Mouse (Mus musculus) thymus, adult 2 months (tissue): Measurements from ENCODE around the gene Polr2a. TPM values are rescaled to one million over a fixed set of nuclear protein-coding genes. Genes with fewer than 3 reads are reported as not detected.
A peak's percentile ranks its signal among the peaks of the same experiment; 100 is the strongest.

Experiments
- DNase-seq: peaks from one replicate; pipeline ENCODE4 v3.0.0; 2021
- H3K27ac ChIP-seq: fragments of 200-500 bp; 2 replicates; pipeline ENCODE4 v1.5.1; 2012; ENCODE audit warnings: low read length, control low read depth; ENCODE audit not compliant: control insufficient read depth, insufficient read depth
- H3K27me3 ChIP-seq: fragments of 200-500 bp; 2 replicates; pipeline ENCODE4 v1.6.1; 2012; ENCODE audit warnings: mild to moderate bottlenecking, low read length, moderate library complexity, mixed read lengths; ENCODE audit not compliant: control insufficient read depth, insufficient read depth
- H3K36me3 ChIP-seq: fragments of 200-500 bp; 2 replicates; pipeline ENCODE4 v1.6.1; 2012; ENCODE audit warnings: mild to moderate bottlenecking, low read length, moderate library complexity; ENCODE audit not compliant: control insufficient read depth, insufficient read depth
- H3K4me1 ChIP-seq: fragments of 200-500 bp; replicated peaks from 2 replicates; pipeline ENCODE4 v1.6.1; 2012; ENCODE audit warnings: low read length; ENCODE audit not compliant: control insufficient read depth, insufficient read depth
- H3K4me3 ChIP-seq: fragments of 200-500 bp; 2 replicates; pipeline ENCODE4 v1.5.1; 2012; ENCODE audit warnings: mild to moderate bottlenecking, low read length, control low read depth, moderate library complexity; ENCODE audit not compliant: control insufficient read depth, insufficient read depth
- CTCF ChIP-seq: fragments of 200-500 bp; IDR thresholded peaks from 2 replicates; pipeline ENCODE4 v1.5.1; 2012; ENCODE audit warnings: mild to moderate bottlenecking, control low read depth, low read length, moderate library complexity, borderline replicate concordance; ENCODE audit not compliant: control insufficient read depth, poor library complexity, insufficient read depth; ENCODE audit errors: extremely low read depth
- POLR2A ChIP-seq: fragments of 200-500 bp; IDR thresholded peaks from 2 replicates; pipeline ENCODE4 v1.6.1; 2012; ENCODE audit warnings: mild to moderate bottlenecking, low read length, control low read depth, moderate library complexity; ENCODE audit not compliant: control insufficient read depth, poor library complexity, insufficient read depth; ENCODE audit errors: extremely low read depth
- WGBS: fragments of 180-500 bp; shearing (Covaris S2); methylation state at CpG from one replicate; pipeline ENCODE4 v1.1.7; 2018; 5-methylcytosine and 5-hydroxymethylcytosine counted together
- polyA plus RNA-seq: library from polyadenylated mRNA; depleted of rRNA; stranded (reverse); fragments of >200 nt; gene quantifications from 2 replicates; pipeline ENCODE4 v1.2.3, GENCODE M21; 2012

Gene Polr2a
- polyA plus RNA-seq, 1 experiment, result 113 TPM

- WGBS, result 81% methylated on average over 5 of the region's 5 CpGs
- no peak for DNase-seq
Observed at GRCm38 (mm10) chr11:69698574-69698973, 59.9 kb downstream of the Polr2a start.

GRCm38 (mm10) chr11:69697396-69697795, 61.0 kb downstream of the Polr2a start:
- DNase-seq, result no peak

More at GRCm38 (mm10) chr11:69698574-69698973, 59.9 kb downstream of the Polr2a start:
- TF ChIP-seq POLR2A (no peak), CTCF (no peak)
- no peak overlapping the region for H3K27ac ChIP-seq
- peaks cover 3% of the 10 kb centered on the region; the same call in 1 of the 2 replicates for H3K27me3 ChIP-seq
- H3K4me1 ChIP-seq, result no peaks in the 10 kb centered on the region
- no peak overlapping the region for H3K4me3 ChIP-seq
- H3K36me3 ChIP-seq, result no peaks in the 10 kb centered on the region

GRCm38 (mm10) chr11:69695361-69696181, 62.9 kb downstream of the Polr2a start, which contains the start of the genes Tnfsf12 and Tnfsfm13:
TSS of gene Tnfsf12 (minus strand) at chr11:69695849.
TSS of gene Tnfsfm13 (minus strand) at chr11:69696098.
- Histone ChIP-seq H3K27ac (no peak within 1 kb of the TSS), H3K4me1 (no peaks in the 10 kb centered on the region)
- WGBS, result 22% methylated on average over 40 of the region's 41 CpGs

More at GRCm38 (mm10) chr11:69697396-69697795, 61.0 kb downstream of the Polr2a start:
- Histone ChIP-seq H3K4me3 (no peak overlapping the region), H3K36me3 (no peaks in the 10 kb centered on the region), H3K27me3 (peaks cover 3% of the 10 kb centered on the region; the same call in 1 of the 2 replicates), H3K27ac (no peak overlapping the region), H3K4me1 (no peaks in the 10 kb centered on the region)
- WGBS, result 90% methylated on average over 3 of the region's 3 CpGs
- TF ChIP-seq POLR2A (no peak), CTCF (no peak)

DNA sequence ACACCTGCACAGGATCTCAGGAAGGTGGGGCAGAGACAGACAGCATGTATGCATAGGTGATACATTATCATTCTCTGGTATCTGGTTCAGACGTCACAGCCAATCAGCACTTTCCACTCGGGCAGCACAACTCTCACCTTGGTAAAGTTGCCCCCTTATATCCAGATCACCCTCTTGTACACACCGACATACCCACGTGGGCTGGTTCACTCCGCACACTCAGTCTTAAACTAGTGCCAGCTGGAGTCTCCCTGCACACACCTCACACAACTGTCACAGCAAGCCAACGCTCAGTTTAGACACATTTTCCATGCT, 63.4 kb downstream of the Polr2a start:
- Histone ChIP-seq H3K27me3 (peaks cover 3% of the 10 kb centered on the region; the same call in 1 of the 2 replicates), H3K36me3 (no peaks in the 10 kb centered on the region), H3K4me1 (no peaks in the 10 kb centered on the region), H3K27ac (no peak overlapping the region), H3K4me3 (peak overlapping the region; percentile 34; the same call in 1 of the 2 replicates)
- WGBS, result 73% methylated on average over 6 of the region's 6 CpGs
- no peak for DNase-seq
- TF ChIP-seq POLR2A (no peak), CTCF (no peak)

More at GRCm38 (mm10) chr11:69695361-69696181, 62.9 kb downstream of the Polr2a start, which contains the start of the genes Tnfsf12 and Tnfsfm13:
- no peak for DNase-seq
- H3K27me3 ChIP-seq, result peaks cover 3% of the 10 kb centered on the region; the same call in 1 of the 2 replicates
- TF ChIP-seq POLR2A (no peak), CTCF (no peak)
- peak within 1 kb of the TSS; percentile 34 for H3K4me3 ChIP-seq
- H3K36me3 ChIP-seq, result no peaks in the 10 kb centered on the region

DNA sequence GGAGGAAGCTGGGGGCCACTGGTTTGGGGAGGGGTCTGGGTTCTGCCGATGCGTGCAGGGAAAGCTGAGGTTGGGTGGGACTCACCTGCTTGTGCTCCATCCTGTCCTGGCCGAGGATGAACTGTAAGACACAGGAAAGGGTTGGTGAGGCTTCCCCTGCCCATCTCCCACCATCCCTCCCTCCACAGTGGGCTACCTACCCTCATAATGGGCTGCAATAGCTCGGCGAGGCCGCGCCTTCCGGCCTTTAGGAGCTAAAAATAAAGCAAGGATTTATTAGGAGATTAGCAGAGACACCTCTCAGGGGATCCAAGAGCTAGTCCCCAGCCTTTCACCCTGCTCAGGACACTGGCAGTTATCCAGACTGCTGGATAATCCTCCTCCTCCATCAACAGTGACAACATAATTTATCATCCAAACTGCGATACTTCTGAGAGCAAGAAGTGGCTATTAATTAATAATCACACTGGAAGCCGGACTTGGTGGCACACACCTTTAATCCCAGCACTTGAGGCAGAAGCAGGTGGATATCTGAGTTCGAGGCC, 64.9 kb downstream of the Polr2a start:
- Histone ChIP-seq H3K27ac (no peak overlapping the region), H3K4me3 (no peak overlapping the region), H3K27me3 (peaks cover 3% of the 10 kb centered on the region; the same call in 1 of the 2 replicates), H3K36me3 (no peaks in the 10 kb centered on the region), H3K4me1 (no peaks in the 10 kb centered on the region)
- no peak for DNase-seq
- TF ChIP-seq CTCF, result no peak
- TF ChIP-seq POLR2A, result no peak
- WGBS, result 60% methylated on average over 11 of the region's 11 CpGs

DNA sequence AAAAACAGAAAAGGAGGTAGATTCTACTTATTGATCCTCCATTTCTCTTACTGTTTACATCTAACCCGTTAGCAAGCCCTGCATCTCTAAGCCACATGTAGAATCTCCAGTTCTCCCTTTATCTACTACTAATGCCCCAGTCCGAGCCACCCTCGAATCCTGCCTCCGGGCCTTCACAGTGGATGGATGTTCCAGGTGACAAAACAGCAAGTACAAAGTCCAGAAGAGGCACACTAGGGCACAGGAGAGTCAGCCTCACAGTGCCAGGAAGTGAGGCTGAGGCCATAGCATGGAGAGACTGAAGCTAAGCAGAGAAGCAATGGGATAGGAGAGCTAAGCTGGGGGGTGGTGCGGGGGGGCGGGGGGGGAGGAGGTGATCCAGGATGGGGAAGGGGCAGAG, 65.6 kb downstream of the Polr2a start:
- no peak for DNase-seq
- TF ChIP-seq CTCF (no peak), POLR2A (no peak)
- Histone ChIP-seq H3K27ac (no peak overlapping the region), H3K36me3 (no peaks in the 10 kb centered on the region), H3K4me3 (no peak overlapping the region), H3K27me3 (peaks cover 3% of the 10 kb centered on the region; the same call in 1 of the 2 replicates), H3K4me1 (no peaks in the 10 kb centered on the region)
- 90% methylated on average over 6 of the region's 6 CpGs for WGBS
